Mouse (Mus musculus) fat pad, adult 2 months (tissue): Measurements from ENCODE around the gene Naa40.

Experiments
- DNase-seq: peaks from one replicate; pipeline ENCODE4 v3.0.0-alpha.2; 2011; ENCODE audit warnings: low read depth, low spot score; ENCODE audit errors: extremely low read depth

Naa40 gene

DNA sequence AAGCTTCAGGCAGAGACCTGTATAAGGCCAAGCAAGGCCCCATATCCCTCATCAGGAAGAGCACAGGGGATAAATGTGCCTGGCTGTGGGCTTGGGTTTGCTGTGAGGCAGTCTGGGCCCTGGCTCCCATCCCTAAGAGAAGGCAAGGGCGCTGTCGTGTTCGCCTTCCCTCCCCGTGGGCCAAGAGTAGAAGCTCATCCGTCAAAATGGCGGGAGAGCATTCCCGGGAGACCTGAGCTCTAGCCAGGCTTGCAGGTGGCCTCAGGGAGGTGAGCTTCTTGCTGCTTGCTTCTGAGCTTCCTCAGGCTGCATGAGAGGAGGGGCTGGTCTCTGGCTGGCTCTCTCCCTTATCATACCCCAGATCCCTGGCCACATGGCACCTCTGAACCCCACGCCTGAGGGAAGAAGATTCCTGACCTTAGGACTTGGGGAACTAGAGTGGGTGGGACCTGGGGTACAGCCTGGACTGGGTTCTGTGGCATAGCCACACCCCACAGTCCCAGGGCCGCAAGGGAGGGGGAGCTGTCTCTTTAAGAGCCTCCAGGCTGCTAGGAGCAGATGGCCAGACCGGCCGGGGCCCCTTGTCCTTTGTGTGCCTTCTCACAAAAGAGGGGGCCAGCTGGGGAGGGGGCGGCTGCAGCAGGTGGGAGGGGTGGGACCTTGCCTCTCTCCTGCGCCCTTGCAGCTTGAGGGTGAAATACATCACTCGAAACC is 24.7 kb upstream of the Naa40 start:
- no peak for DNase-seq

DNA sequence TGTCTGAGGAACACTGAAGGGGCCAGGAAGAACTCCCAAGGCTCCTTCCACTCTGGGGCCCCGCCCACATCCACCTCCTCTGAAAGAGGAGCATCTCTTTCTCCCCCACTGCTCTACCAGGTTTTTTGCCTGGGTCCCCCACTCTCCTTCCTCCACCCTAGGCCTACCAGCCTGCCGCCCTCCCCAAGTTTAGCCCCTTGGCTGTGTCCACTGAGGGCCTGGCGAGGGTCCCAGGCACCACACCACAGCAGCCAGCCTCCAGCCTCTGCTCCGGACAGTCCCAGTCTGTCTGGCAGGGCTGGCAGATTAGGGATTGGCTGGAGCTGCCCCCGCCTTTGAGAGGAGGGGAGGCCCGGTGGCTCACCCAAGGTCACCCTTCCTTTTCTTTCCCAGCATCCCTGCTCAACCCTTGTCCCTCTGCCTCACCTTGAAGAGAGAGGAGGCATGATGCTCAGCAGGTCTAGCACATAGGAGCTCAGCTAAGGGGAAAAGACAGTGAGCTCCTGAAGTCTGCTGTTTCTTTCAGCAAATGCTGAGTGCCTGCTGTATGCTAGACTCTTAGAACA is 23.9 kb upstream of the Naa40 start:
- DNase-seq = no peak

DNA sequence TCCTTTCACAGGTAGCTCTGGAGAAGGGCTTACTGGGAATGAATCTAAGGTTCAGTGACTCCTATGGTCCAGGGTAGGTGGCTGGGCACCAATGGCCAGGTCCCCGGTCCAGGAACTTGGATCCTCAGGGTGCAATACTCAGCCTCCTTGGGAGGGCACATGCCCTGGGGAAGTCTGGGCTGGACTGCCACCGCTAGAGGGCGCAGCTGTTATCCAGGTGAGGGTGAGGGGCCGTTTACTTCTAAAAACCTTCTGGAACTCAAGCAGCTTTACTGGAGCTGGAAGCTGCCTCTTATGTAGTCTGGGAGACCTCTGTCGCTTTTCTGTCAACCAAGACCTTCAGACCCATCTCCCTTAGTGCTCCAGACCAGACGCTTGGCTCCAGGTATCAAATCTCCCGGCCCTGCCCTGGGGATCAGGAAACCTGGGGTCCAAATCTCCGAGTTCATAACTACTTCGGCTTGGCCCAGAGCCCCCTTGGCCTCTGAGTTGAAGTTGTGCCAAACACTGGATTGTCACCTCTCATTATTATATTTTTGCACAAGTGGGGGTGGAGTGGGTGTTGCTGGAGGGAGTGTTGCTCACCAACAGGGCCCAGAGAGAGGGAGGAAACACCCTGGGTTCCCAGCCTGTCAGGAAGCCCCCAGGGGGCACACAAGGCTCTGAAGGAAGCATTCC is 23.2 kb upstream of the Naa40 start:
- DNase-seq = no peak

DNA sequence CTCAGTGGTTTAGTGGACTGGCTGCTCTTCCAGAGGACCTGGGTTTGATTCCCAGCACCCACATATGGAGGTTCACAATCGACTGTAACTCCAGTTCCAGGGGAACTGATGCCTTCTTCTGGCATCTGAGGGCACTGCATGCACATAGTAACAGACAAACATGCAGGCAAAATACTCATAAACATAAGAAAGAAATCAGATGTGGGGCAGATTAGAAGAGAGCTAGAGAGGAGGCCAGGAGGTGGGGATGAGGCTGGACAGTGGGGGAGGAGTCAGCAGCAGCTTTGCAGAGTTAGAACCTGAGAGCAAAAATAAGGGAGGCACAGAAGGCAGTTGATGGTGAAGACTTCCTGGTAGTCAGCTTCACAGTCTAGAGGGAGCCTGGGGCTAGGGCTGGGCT is 21.6 kb upstream of the Naa40 start:
- no peak for DNase-seq

DNA sequence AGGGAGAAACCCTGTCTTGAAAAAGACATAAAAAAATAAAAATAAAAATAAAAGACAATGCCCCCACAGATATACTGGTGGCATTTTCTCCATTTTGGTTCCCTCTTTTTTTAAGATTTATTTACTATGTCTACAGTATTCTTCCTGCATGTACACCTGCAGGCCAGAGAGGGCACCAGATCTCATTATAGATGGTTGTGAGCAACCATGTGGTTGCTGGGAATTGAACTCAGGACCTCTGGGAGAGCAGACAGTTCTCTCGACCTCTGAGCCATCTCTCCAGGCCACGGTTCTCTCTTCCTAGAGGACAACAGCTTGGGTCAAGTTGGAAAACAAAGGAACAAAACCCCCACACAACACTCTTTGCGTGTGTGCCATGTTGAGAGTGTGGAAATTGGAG is 21.0 kb upstream of the Naa40 start:
- no peak for DNase-seq

- no peak for DNase-seq
These were observed 20.5 kb upstream of the Naa40 start for GRCm38 (mm10) chr19:7261476-7261875.

DNA sequence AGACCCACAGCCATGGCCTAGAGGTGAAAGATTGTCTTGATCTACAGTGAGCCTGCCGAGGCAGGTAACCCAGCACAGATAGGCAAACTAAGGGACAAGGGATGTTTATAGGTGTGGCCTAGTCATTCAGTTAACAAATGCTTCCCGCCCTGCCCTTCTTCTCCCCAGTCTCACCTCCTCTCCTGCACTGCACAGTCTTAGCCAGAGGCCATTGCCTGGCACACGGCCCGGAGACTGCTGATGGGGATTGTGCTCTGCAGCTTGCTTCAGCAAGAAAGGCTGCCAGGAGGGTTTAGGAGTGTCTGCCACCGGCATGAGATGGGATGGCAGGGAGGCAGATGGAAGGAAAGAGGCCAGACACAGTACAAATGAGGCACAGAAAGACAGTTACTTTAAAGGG is 16.9 kb upstream of the Naa40 start:
- no peak for DNase-seq

GRCm38 (mm10) chr19:7246021-7246420 is 5.0 kb upstream of the Naa40 start:
- DNase-seq = no peak

DNA sequence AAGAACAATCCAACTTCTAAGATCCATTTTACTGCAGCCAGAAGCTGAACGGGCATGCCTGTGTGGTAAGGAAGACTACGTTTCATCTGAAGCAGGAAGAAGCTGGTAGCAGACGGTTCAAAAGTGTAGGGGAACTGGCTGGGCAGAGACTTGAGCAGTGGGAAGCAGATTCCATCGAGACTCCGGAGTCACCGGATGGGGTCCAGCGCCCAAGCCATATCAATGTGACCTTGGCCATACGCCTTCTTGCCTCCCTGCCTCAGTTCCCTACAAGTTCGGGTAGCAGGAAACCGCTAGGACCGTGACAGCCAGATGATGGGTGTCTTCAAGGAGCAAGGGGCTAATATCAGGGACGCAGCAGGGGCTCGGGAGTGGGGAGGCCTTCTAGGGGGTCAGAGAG is 692 bp downstream of the Naa40 start:
- DNase-seq = no peak

- DNase-seq = no peak
These were observed 1.4 kb downstream of the Naa40 start for GRCm38 (mm10) chr19:7239574-7239973.

DNA sequence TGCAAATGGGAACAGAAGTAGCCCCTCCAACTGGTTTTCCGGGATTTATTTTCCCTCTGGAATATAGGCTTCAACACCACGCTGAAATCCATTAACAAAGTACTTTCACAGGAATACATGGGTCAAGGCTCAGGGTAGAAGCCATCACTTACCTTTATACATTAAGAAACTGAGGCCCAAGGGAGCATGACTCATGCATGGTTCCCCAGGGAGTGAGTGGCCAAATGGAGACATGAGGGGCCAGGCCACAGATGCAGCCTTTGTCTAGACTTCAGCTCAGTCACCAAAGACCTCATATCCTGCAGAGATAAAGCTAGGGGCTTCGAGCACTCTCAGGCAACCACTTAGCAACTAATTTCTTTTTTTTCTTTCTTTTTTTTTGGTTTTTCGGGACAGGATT is 4.2 kb downstream of the Naa40 start:
- DNase-seq = no peak

DNA sequence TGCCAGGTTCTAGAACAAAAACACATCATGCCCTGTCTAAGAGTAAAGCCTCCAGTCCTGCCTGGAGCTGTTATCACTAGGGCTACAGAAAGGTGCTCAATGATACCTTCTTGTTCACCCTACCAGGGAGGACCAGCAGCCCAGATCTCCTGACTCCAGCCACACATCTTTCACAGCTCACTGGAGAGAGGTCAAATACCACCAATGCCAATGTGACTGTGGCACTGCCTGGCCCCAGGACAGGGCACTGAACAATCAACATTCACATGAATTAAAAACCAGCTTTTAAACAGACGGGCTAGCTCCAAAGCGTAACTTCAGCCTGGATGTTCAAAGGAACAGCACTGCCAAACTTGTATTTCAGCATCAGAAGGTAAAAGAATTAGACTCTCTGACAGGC is 5.0 kb downstream of the Naa40 start:
- no peak for DNase-seq

GRCm38 (mm10) chr19:7235461-7235860 is 5.5 kb downstream of the Naa40 start:
- no peak for DNase-seq

DNA sequence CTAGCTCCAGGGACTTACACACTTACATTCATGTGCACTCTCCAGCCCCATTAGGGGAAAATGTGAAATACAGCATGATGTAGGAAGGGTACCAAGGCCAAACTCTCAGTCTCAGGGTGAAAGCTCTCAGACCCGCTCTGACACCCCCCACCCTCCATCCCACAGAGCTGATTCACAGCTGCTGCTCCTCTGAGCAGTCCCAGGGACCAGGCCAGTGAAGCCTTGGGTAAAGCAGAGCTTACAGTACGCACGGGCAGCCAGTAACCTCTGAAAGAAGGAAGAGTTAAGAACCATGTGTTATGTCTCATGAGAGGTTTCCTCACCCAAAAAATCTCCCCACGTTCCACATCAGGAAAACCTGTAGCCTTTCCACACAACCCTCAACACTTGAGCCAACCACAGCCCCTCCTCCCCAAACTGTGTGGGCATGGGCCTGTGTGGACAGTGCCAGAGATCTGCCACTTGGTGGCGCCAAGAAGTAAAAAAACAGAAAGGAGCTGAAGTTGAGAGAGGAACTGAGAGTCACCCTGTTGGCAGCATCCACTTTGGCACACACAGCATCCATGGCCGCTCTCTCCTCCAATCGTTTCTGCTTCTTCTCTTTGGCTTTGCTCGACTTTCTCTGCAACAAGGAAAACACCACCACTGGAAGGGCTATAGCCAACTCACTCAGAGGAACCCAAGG is 6.3 kb downstream of the Naa40 start:
- DNase-seq = no peak

GRCm38 (mm10) chr19:7226511-7226914 is 14.5 kb downstream of the Naa40 start:
- no peak for DNase-seq

GRCm38 (mm10) chr19:7225096-7225690 is 15.8 kb downstream of the Naa40 start:
- DNase-seq = no peak

DNA sequence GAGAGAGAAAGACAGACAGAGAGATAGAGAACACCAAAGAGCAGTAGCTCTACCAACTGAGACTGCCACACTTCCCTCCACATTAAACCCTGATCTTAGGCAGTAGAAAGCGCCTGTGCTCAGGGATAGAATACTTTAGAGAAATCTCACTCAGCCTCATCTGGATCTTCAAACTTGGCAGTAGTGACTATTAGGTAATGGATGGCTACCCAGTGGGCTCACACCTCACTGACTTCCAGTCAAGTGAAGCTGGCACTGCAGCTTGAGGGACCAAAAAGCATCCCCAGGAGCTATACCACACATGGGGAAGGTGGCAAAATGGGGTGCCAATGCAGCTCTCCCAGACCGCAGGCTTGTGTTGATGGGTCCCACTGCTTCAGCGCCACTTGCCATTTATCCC is 16.7 kb downstream of the Naa40 start:
- DNase-seq = no peak

DNA sequence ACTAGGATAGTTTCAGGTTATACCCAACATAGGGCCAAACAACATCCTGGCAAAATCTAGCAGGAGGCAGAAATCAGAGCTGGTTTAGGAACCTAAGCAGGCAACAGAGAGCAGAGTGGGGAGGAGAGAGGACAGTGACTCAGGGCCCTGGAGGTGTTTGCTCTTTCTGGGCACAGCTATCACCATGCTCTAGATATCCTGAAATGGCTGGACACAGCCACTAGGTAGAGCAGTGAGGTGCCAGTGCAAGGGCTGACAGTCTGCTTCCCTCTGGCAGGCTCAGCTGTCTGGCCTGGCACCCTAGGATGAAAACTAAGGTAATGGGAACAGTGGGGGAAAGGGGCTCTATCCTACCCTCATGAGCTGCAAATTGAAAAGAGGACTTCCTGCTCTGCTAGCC is 17.5 kb downstream of the Naa40 start:
- no peak for DNase-seq

DNA sequence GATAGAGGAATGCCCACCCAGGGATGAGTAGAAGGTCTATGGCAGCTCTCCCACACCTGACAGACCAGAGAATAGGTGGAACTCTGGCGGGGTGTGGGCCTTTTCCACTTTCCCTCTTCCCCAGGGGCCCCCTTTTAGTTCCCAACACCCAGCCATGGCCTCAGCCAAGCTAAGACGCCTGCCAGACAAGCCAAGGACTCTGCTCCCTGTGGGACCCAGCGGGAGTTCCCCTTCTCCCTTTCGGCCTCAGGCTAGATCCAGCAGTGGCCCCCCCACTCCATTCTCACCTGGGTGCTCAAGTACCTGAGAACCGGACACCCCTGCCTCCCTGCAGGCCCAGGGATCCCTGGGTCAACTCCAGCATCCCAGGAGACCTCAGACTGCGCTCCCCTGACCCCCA is 18.8 kb downstream of the Naa40 start:
- no peak for DNase-seq

DNA sequence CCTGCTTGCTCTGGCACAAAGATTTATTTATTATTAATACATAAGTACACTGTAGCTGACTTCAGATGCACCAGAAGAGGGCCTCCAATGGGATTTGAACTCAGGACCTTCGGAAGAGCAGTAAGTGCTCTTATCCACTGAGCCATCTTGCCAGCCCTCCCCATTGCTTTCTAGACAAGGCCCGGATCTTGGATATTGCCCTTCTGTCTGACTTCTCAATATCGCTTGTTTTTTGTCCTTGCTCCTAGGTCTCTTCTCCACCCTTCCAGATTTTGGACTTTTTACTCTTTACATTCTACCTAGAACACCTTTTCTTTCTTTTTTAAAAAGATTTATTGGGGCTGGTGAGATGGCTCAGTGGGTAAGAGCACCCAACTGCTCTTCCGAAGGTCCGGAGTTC is 22.2 kb downstream of the Naa40 start:
- no peak for DNase-seq

DNA sequence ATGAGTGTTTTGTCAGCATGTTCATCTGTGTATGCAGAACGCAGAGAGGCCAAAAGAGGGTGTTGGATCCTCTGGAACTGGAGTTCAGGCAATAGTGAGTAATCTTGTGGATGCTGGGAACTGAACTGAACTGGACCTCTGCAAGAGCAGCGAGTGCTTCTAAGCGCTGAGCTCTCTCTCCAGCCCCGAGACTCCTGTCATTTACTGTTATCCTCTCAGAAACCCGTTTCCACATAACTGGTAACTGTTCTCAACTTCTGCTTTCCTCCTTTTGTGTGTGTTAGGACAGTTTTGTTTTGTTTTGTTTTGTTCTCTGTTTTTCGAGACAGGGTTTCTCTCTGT is 23.1 kb downstream of the Naa40 start:
- no peak for DNase-seq
